ENCODE assay signal across 10 mouse cellular contexts in the genomic region with DNA sequence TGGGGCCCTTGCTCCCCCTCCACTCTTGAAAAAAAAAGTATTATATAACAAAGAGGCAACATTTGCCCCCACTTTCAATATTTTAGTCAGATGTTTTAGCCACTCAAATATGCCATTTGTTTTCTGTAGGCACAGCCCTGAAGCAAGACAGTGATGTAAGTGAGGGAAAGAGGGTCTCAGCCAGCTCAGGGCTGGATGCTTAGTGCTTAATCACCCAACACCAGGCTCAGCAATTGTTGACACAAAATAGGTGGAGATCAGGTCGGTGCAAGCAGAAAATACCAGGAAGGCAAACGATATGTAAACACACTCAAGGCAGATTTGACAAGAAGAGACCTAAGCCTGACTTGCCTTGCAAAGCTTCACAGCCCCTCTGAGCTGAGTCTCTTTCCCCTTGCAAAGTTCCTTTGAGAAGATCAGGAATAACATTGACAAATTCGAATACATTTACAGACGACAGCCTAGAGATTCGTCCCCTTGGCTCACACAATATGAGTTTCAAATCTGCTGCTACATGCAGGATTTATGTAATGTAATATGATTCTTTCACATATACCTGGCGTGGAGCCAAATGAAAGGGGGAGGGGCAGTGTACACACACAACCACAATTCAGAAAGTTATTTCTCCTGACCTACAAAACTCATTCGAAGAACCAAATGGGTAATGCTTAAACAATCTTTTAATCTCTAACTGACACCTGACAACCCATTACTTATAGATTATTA.
DNase-seq lines count a peak whose midpoint lies in the region; ATAC-seq and TF ChIP-seq lines count a peak whose summit lies in the region.
"Had no signal": no experiment of that assay in that cellular context is flagged by ENCODE, and none has a peak within 500 bp of the region (broad histone marks: within the 10 kb centered on the region; RNA-seq: fewer than 3 reads in every experiment).

No protein-coding gene starts in this region.

- no peak overlapping the region for H3K9ac ChIP-seq in hindbrain, embryonic 13.5 days
- H3K9ac ChIP-seq in hindbrain, postnatal 0 days (replicated peaks; ENCODE audit: low read length): no peak overlapping the region
- no peak overlapping the region for H3K9ac ChIP-seq in stomach, embryonic 16.5 days (ENCODE audit: low read length)

- no peak overlapping the region for H3K4me3 ChIP-seq in hindbrain, embryonic 13.5 days
- no peak overlapping the region for H3K4me3 ChIP-seq in hindbrain, postnatal 0 days (ENCODE audit: low read length)
- 0 out of 2 replicates have a peak overlapping the region, but pooled peaks have one; percentile 16 for H3K4me3 ChIP-seq in stomach, embryonic 16.5 days (replicated peaks; ENCODE audit: low read length)
- no peak overlapping the region for H3K4me3 ChIP-seq in forebrain, embryonic 10.5 days
- H3K4me3 ChIP-seq: heart, embryonic 10.5 days had no signal

- H3K4me2 ChIP-seq in hindbrain, embryonic 13.5 days: no peak overlapping the region
- H3K4me2 ChIP-seq in hindbrain, postnatal 0 days (ENCODE audit: low read depth, low read length): no peak overlapping the region
- H3K4me2 ChIP-seq in stomach, embryonic 16.5 days (ENCODE audit: low read depth, low read length): peak overlapping the region; percentile 18

- TF ChIP-seq CTCF in hindbrain, postnatal 0 days (IDR thresholded peaks at IDR 0.05; ENCODE audit: low read depth): no peak

- DNase-seq in hindbrain, postnatal 0 days (ENCODE audit: low spot score): no peak
- peak; percentile 66 for DNase-seq in retina, postnatal 1 day
- DNase-seq in retina, embryonic 14.5 days (ENCODE audit: low spot score): no peak
- no peak for DNase-seq in layer of hippocampus, adult 9-10 months (ENCODE audit: low spot score)
- DNase-seq in forebrain, embryonic 10.5 days (ENCODE audit: extremely low spot score, low spot score): no peak
- DNase-seq: thymus, postnatal 36 days had no signal

- peaks cover 20% of the 10 kb centered on the region for H3K4me1 ChIP-seq in hindbrain, embryonic 13.5 days (replicated peaks)
- no peaks in the 10 kb centered on the region for H3K4me1 ChIP-seq in hindbrain, postnatal 0 days (ENCODE audit: insufficient read depth, low read length)
- peaks cover 22% of the 10 kb centered on the region for H3K4me1 ChIP-seq in stomach, embryonic 16.5 days (ENCODE audit: control insufficient read depth, insufficient read depth, low read length)
- H3K4me1 ChIP-seq in forebrain, embryonic 10.5 days: peaks cover 11% of the 10 kb centered on the region

- H3K36me3 ChIP-seq in hindbrain, embryonic 13.5 days: no peaks in the 10 kb centered on the region
- H3K36me3 ChIP-seq in hindbrain, postnatal 0 days (ENCODE audit: insufficient read depth, low read length): no peaks in the 10 kb centered on the region
- no peaks in the 10 kb centered on the region for H3K36me3 ChIP-seq in stomach, embryonic 16.5 days (ENCODE audit: control insufficient read depth, insufficient read depth, low read length)
- no peaks in the 10 kb centered on the region for H3K36me3 ChIP-seq in forebrain, embryonic 10.5 days (replicated peaks)

- 48% methylated on average over 7 of the region's 7 CpGs for WGBS in hindbrain, embryonic 13.5 days
- WGBS in hindbrain, postnatal 0 days: 37% methylated on average over 7 of the region's 7 CpGs
- WGBS in stomach, embryonic 16.5 days: 6% methylated on average over 7 of the region's 7 CpGs
- WGBS in forebrain, embryonic 10.5 days: 69% methylated on average over 7 of the region's 7 CpGs

- no peak for ATAC-seq in hindbrain, embryonic 13.5 days (ENCODE audit: low FRiP score)
- ATAC-seq in hindbrain, postnatal 0 days: no peak
- peak; percentile 23; the same call in 1 of the 2 replicates for ATAC-seq in granulocyte monocyte progenitor cell, adult 5-6 weeks (replicated peaks; ENCODE audit: poor library complexity, severe bottlenecking)
- ATAC-seq in stomach, embryonic 16.5 days (ENCODE audit: insufficient read depth, low FRiP score): peak; percentile 78; the same call in 1 of the 2 replicates

- no peaks in the 10 kb centered on the region for H3K27me3 ChIP-seq in hindbrain, embryonic 13.5 days
- no peaks in the 10 kb centered on the region for H3K27me3 ChIP-seq in hindbrain, postnatal 0 days (ENCODE audit: insufficient read depth, low read length)
- no peaks in the 10 kb centered on the region for H3K27me3 ChIP-seq in stomach, embryonic 16.5 days (ENCODE audit: control insufficient read depth, insufficient read depth, low read length)
- H3K27me3 ChIP-seq in forebrain, embryonic 10.5 days (ENCODE audit: poor library complexity, severe bottlenecking): peaks cover 6% of the 10 kb centered on the region; the same call in 1 of the 2 replicates

- H3K9me3 ChIP-seq in hindbrain, embryonic 13.5 days: no peaks in the 10 kb centered on the region
- H3K9me3 ChIP-seq in hindbrain, postnatal 0 days (ENCODE audit: low read length): no peaks in the 10 kb centered on the region
- no peaks in the 10 kb centered on the region for H3K9me3 ChIP-seq in stomach, embryonic 16.5 days (replicated peaks; ENCODE audit: control insufficient read depth, low read length)
- no peaks in the 10 kb centered on the region for H3K9me3 ChIP-seq in forebrain, embryonic 10.5 days
- H3K9me3 ChIP-seq: heart, embryonic 10.5 days had no signal

- peak overlapping the region; percentile 62 for H3K27ac ChIP-seq in hindbrain, embryonic 13.5 days
- H3K27ac ChIP-seq in hindbrain, postnatal 0 days: no peak overlapping the region
- H3K27ac ChIP-seq in stomach, embryonic 16.5 days (ENCODE audit: low read length): peak overlapping the region; percentile 79
- no peak overlapping the region for H3K27ac ChIP-seq in forebrain, embryonic 10.5 days

Comparison
In these comparisons a context has a peak if more than half of its experiments do, and no peak if none do; other contexts are left out.
1. H3K27ac ChIP-seq: peak in hindbrain, embryonic 13.5 days (single experiment) and stomach, embryonic 16.5 days (single experiment); none in hindbrain, postnatal 0 days (single experiment) and forebrain, embryonic 10.5 days (single experiment).
2. ATAC-seq: peak in granulocyte monocyte progenitor cell, adult 5-6 weeks (single experiment) and stomach, embryonic 16.5 days (single experiment); none in hindbrain, embryonic 13.5 days (single experiment) and hindbrain, postnatal 0 days (single experiment).